Mouse (Mus musculus) right cerebral cortex, postnatal 10 days (tissue): ENCODE measurements around the gene Pla2g6.

Experiments used
- DNase-seq, 2 experiments: peaks; one replicate each; pipeline ENCODE4 v3.0.0; 2021; ENCODE audit warnings: low spot score in 2 of 2

Pla2g6 gene

GRCm38 (mm10) chr15:79242574-79243233 is 85.5 kb downstream of the Pla2g6 start:
- DNase-seq: peak in 1 of 2 experiments; percentile 59

GRCm38 (mm10) chr15:79238036-79238435 is 90.2 kb downstream of the Pla2g6 start:
- DNase-seq: no peak
